Mouse (Mus musculus): ENCODE results near the gene Smim10l1. TPM values are rescaled to one million over a fixed set of nuclear protein-coding genes. Genes with fewer than 3 reads are reported as not detected.

Smim10l1 gene
- polyA plus RNA-seq (2015; fragmentation: Nextera tagmentation; extraction: Ambion mirVana), result 50.6 and 51.2 TPM in 2 replicates

- no peak for DNase-seq (ENCODE audit: low spot score)
Measured at GRCm38 (mm10) chr6:133104609-133104921, at the start of gene Smim10l1. Smim10l1 (plus strand) TSS chr6:133104909.

- no peak for DNase-seq (ENCODE audit: low spot score)
Measured at GRCm38 (mm10) chr6:133055716-133056115, 49.0 kb upstream of the Smim10l1 start, which contains the start of gene Tas2r140. Tas2r140 (minus strand) TSS chr6:133055816.

- no peak for DNase-seq (ENCODE audit: low spot score)
Measured at GRCm38 (mm10) chr6:133092226-133092625, 12.5 kb upstream of the Smim10l1 start.

- no peak for DNase-seq (ENCODE audit: low spot score)
Measured at GRCm38 (mm10) chr6:133102430-133102829, 2.3 kb upstream of the Smim10l1 start.

- peak; percentile 74 for DNase-seq (ENCODE audit: low spot score)
Measured at GRCm38 (mm10) chr6:133104922-133105859, 482 bp downstream of the Smim10l1 start.

Other genes starting within 250 kb of the Smim10l1 start
- not detected in 2 replicates for gene Tas2r116, start 249.5 kb upstream of the Smim10l1 start, polyA plus RNA-seq (2015; fragmentation: Nextera tagmentation; extraction: Ambion mirVana)
- not detected in 2 replicates for gene Tas2r110, start 236.9 kb upstream of the Smim10l1 start, polyA plus RNA-seq (2015; fragmentation: Nextera tagmentation; extraction: Ambion mirVana)
- not detected in 2 replicates for gene Tas2r113, start 211.9 kb upstream of the Smim10l1 start, polyA plus RNA-seq (2015; fragmentation: Nextera tagmentation; extraction: Ambion mirVana)
- gene Tas2r125, start 195.3 kb upstream of the Smim10l1 start, polyA plus RNA-seq (2015; fragmentation: Nextera tagmentation; extraction: Ambion mirVana), result not detected in 2 replicates
- gene Tas2r129, start 153.8 kb upstream of the Smim10l1 start, polyA plus RNA-seq (2015; fragmentation: Nextera tagmentation; extraction: Ambion mirVana), result 0.14 TPM in 1 of 2 replicates, not detected in the other
- not detected in 2 replicates for gene Tas2r131, start 147.0 kb upstream of the Smim10l1 start, polyA plus RNA-seq (2015; fragmentation: Nextera tagmentation; extraction: Ambion mirVana)
- gene Tas2r109, start 123.9 kb upstream of the Smim10l1 start, polyA plus RNA-seq (2015; fragmentation: Nextera tagmentation; extraction: Ambion mirVana), result not detected in 2 replicates
- not detected in 2 replicates for gene Tas2r103, start 67.8 kb upstream of the Smim10l1 start, polyA plus RNA-seq (2015; fragmentation: Nextera tagmentation; extraction: Ambion mirVana)
- gene Tas2r140, start 49.1 kb upstream of the Smim10l1 start, polyA plus RNA-seq (2015; fragmentation: Nextera tagmentation; extraction: Ambion mirVana), result not detected in 2 replicates
- gene 5530400C23Rik, start 187.3 kb downstream of the Smim10l1 start, polyA plus RNA-seq (2015; fragmentation: Nextera tagmentation; extraction: Ambion mirVana), result not detected in 2 replicates